Mouse (Mus musculus) hindbrain, embryonic 13.5 days (tissue): ENCODE data around the gene Kbtbd13. TPM values are rescaled to one million over a fixed set of nuclear protein-coding genes. Genes with fewer than 3 reads are reported as not detected.

ENCODE experiments used
- ATAC-seq: fragments of 200-750 bp; cut with Nextera tagmentation; 2 replicates; pipeline ENCODE4 v1.8.0; 2017; ENCODE audit warnings: moderate TSS enrichment; ENCODE audit not compliant: low FRiP score
- H3K27ac ChIP-seq: fragments of 300-500 bp; sonication (generic); 2 replicates; pipeline ENCODE4 v1.5.1; 2015; ENCODE audit warnings: inconsistent platforms, mild to moderate bottlenecking, moderate library complexity
- H3K27me3 ChIP-seq: fragments of 300-500 bp; sonication (generic); 2 replicates; pipeline ENCODE4 v1.6.1; 2015; ENCODE audit warnings: mild to moderate bottlenecking, inconsistent platforms
- H3K36me3 ChIP-seq: fragments of 300-500 bp; sonication (generic); 2 replicates; pipeline ENCODE4 v1.6.1; 2015; ENCODE audit warnings: mild to moderate bottlenecking, inconsistent platforms
- H3K4me1 ChIP-seq: fragments of 300-500 bp; sonication (generic); replicated peaks from 2 replicates; pipeline ENCODE4 v1.6.1; 2015; ENCODE audit warnings: inconsistent platforms
- H3K4me2 ChIP-seq: fragments of 300-500 bp; sonication (generic); 2 replicates; pipeline ENCODE4 v1.6.1; 2015; ENCODE audit warnings: inconsistent platforms, mild to moderate bottlenecking, moderate library complexity
- H3K4me3 ChIP-seq: fragments of 300-500 bp; sonication (generic); 2 replicates; pipeline ENCODE4 v1.5.1; 2015; ENCODE audit warnings: mild to moderate bottlenecking, inconsistent platforms
- H3K9ac ChIP-seq: fragments of 300-500 bp; sonication (generic); 2 replicates; pipeline ENCODE4 v1.6.1; 2015; ENCODE audit warnings: mild to moderate bottlenecking, inconsistent platforms
- H3K9me3 ChIP-seq: fragments of 300-500 bp; sonication (generic); 2 replicates; pipeline ENCODE4 v1.6.1; 2016; ENCODE audit warnings: inconsistent platforms
- WGBS: fragments of 180-500 bp; shearing (Covaris S2); methylation state at CpG from one replicate; pipeline ENCODE4 v1.1.7; 2015; 5-methylcytosine and 5-hydroxymethylcytosine counted together
- polyA plus RNA-seq: library from polyadenylated mRNA; unstranded; fragments of >200 nt; fragmentation: Nextera tagmentation; extraction: Ambion mirVana; gene quantifications from 2 replicates; pipeline ENCODE4 v1.2.1, GENCODE M21; 2015

Kbtbd13 gene
- polyA plus RNA-seq, 1 experiment from 2014 or later = 0.65 TPM

DNA sequence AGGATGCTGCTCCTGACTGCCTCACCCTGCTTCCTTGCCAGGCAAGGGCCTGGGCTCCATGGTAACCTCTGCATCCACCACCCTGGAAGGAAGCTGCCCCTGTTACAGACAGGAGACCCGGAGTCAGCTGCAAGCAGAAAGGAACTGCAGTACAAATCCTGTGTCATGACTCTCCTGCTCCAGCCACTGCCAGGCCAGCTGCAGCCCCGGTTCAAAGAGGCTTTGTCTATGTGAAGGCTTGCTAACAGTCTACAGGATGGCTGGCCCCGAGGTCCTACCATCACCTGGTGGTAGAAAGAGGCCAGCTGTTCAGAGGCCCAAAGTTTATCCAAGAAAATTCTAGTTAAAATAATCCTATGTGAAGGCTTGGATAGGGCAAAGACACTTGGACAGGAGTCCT lies 19.9 kb upstream of the Kbtbd13 start:
- H3K27ac ChIP-seq = no peak overlapping the region
- H3K36me3 ChIP-seq = no peaks in the 10 kb centered on the region
- no peak for ATAC-seq
- no peaks in the 10 kb centered on the region for H3K9me3 ChIP-seq
- H3K4me3 ChIP-seq = no peak overlapping the region
- WGBS = 70% methylated on average over 3 of the region's 3 CpGs
- H3K27me3 ChIP-seq = no peaks in the 10 kb centered on the region
- no peak overlapping the region for H3K4me2 ChIP-seq
- H3K4me1 ChIP-seq = no peaks in the 10 kb centered on the region
- H3K9ac ChIP-seq = no peak overlapping the region

DNA sequence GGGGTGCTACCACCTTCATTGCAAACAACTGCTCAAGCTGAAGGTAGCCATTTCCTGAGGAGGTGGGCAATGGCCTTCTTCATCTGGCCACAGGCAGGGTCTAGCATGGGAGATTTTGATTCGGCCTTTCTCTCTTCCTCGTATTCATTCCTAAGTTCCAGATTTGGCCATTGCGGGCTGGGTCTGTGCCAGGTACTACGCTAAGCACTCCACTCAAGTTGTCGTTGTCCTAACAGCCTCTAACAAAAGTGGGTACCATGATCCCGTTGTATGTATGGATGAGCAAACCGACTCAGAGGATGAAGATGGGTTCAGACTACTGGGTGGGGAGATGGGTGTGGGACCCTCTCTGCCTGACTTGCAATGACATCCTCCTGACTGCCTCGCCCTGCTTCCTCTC lies 18.9 kb upstream of the Kbtbd13 start:
- ATAC-seq = no peak

GRCm38 (mm10) chr9:65408871-65409295 lies 17.4 kb upstream of the Kbtbd13 start:
- ATAC-seq = no peak
- Histone ChIP-seq H3K9ac (no peak overlapping the region), H3K9me3 (no peaks in the 10 kb centered on the region), H3K4me3 (no peak overlapping the region), H3K4me1 (0 out of 2 replicates have a peak, but pooled peaks cover 3% of the 10 kb centered on the region), H3K36me3 (no peaks in the 10 kb centered on the region), H3K27me3 (no peaks in the 10 kb centered on the region), H3K4me2 (no peak overlapping the region), H3K27ac (no peak overlapping the region)
- 69% methylated on average over 5 of the region's 5 CpGs for WGBS

More for the DNA sequence above, 18.9 kb upstream of the Kbtbd13 start:
- Histone ChIP-seq H3K27me3 (no peaks in the 10 kb centered on the region), H3K9ac (no peak overlapping the region), H3K9me3 (no peaks in the 10 kb centered on the region), H3K4me3 (no peak overlapping the region), H3K4me1 (no peaks in the 10 kb centered on the region), H3K4me2 (no peak overlapping the region), H3K27ac (no peak overlapping the region), H3K36me3 (no peaks in the 10 kb centered on the region)
- 96% methylated on average over 8 of the region's 8 CpGs for WGBS

DNA sequence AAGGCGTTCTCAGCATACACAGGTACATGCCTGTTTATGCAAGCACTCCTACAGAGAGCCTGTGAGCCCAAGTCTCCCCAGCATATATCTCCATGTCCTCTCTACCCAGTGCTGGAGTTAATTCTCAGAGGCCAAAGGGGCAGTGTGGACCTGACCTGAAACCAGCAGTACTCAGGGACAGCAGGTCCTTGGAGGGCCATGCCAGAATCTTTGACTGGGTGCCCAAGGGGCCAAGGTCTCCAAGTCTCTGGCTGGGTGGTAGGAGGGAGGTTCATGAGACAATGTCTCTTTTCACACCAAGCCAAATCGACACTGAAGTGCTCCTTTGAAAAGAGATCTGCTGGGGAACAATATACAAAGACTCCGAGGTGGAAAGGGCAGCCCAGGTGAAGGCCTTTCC lies 16.4 kb upstream of the Kbtbd13 start:
- Histone ChIP-seq H3K36me3 (no peaks in the 10 kb centered on the region), H3K9me3 (no peaks in the 10 kb centered on the region), H3K9ac (no peak overlapping the region), H3K4me1 (0 out of 2 replicates have a peak, but pooled peaks cover 3% of the 10 kb centered on the region), H3K4me2 (no peak overlapping the region), H3K4me3 (no peak overlapping the region), H3K27ac (no peak overlapping the region), H3K27me3 (no peaks in the 10 kb centered on the region)
- no peak for ATAC-seq
- WGBS = 74% methylated on average over 3 of the region's 3 CpGs

GRCm38 (mm10) chr9:65407327-65407726 lies 15.9 kb upstream of the Kbtbd13 start:
- 0 out of 2 replicates have a peak, but pooled peaks cover 3% of the 10 kb centered on the region for H3K4me1 ChIP-seq
- H3K27ac ChIP-seq = no peak overlapping the region
- H3K4me3 ChIP-seq = no peak overlapping the region
- no peak overlapping the region for H3K4me2 ChIP-seq
- H3K27me3 ChIP-seq = no peaks in the 10 kb centered on the region
- ATAC-seq = no peak
- H3K9ac ChIP-seq = no peak overlapping the region
- no peaks in the 10 kb centered on the region for H3K9me3 ChIP-seq
- no peaks in the 10 kb centered on the region for H3K36me3 ChIP-seq
- 87% methylated on average over 5 of the region's 5 CpGs for WGBS

DNA sequence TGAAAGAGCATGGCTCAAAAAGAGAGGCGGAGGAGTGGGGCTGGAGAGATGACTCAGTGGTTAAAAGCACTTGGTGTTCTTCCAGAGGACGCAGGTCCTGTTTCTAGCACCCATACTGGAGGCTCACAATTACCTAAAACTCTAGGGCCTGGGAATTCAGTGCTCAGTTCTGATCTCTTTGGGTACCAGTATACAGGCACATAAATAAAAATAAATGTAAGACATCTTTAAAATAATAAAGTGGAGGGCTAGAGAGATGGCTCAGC lies 13.7 kb upstream of the Kbtbd13 start:
- 86% methylated on average over 2 of the region's 2 CpGs for WGBS
- H3K27ac ChIP-seq = no peak overlapping the region
- ATAC-seq = no peak
- no peaks in the 10 kb centered on the region for H3K9me3 ChIP-seq
- H3K4me1 ChIP-seq = 0 out of 2 replicates have a peak, but pooled peaks cover 3% of the 10 kb centered on the region
- H3K27me3 ChIP-seq = no peaks in the 10 kb centered on the region
- H3K9ac ChIP-seq = no peak overlapping the region
- H3K4me2 ChIP-seq = no peak overlapping the region
- H3K4me3 ChIP-seq = no peak overlapping the region
- H3K36me3 ChIP-seq = no peaks in the 10 kb centered on the region

DNA sequence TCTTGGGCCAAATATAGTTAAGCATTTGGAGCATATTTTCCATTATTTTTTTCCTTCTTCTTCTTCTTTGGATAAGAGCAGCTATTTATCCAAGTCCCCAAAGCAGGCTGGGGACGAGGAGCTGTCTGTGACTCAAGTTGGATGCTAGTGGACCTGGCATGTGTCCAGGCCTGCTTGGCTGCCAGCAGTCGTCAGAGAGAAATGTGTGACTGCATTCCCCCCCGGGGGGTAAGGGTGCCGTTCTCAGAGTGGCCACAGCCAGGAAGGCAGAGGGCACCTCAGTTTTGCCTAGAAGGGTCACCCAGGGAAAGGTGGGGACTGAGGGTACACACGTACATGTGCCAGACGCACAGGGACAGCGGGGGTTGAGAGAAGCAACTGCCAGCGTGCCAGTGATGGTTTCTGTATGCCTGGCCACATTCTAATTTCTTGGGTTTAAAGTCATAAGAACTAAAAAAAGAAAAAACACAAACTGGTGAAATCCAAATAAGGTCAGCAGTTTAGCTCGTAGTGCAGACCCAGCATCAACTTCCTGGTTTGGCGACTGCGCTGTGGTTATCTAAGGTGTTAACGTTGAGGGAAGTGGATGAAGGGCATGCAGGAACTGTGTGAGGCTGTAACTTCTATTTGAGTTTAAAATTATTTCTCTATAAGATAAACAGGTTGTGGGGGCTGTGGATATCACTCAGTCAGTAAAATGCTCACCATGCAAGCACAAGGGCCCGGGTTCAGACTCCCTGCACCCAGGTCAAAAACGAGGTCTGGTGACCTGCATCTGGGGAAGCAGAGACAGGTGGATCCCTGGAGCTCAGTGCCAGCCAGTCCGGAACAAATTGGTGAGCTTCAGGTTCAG lies 13.1 kb upstream of the Kbtbd13 start:
- no peak for ATAC-seq
- Histone ChIP-seq H3K4me2 (no peak overlapping the region), H3K9ac (no peak overlapping the region), H3K4me3 (no peak overlapping the region), H3K4me1 (0 out of 2 replicates have a peak, but pooled peaks cover 3% of the 10 kb centered on the region), H3K27me3 (0 out of 2 replicates have a peak, but pooled peaks cover 4% of the 10 kb centered on the region), H3K9me3 (no peaks in the 10 kb centered on the region), H3K27ac (no peak overlapping the region), H3K36me3 (no peaks in the 10 kb centered on the region)
- WGBS = 77% methylated on average over 15 of the region's 15 CpGs

DNA sequence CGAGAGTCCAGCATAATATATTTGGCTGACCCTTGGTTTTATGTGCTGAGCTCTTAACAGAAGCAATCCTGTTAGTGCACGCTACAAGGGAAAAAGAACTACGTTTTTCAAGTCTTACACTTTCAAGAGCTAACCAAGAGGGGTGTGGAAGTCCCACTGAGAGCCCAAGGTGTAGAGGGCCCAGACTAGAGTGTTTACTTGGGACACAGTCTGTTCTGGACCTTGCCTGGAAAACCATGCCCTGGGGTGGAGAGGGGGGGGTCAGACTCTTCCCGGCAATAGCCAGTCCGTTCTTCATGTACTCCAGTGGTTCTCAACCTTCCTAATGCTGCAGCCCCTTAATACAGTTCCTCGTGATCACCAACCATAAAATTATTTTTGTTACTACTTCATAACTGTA lies 8.5 kb upstream of the Kbtbd13 start:
- no peaks in the 10 kb centered on the region for H3K36me3 ChIP-seq
- no peak overlapping the region for H3K27ac ChIP-seq
- H3K27me3 ChIP-seq = 0 out of 2 replicates have a peak, but pooled peaks cover 9% of the 10 kb centered on the region
- 91% methylated on average over 6 of the region's 6 CpGs for whole genome bisulfite sequencing
- H3K9me3 ChIP-seq = no peaks in the 10 kb centered on the region
- H3K4me3 ChIP-seq = no peak overlapping the region
- H3K4me2 ChIP-seq = no peak overlapping the region
- no peak overlapping the region for H3K9ac ChIP-seq
- peaks cover 14% of the 10 kb centered on the region for H3K4me1 ChIP-seq
- no peak for ATAC-seq

- peak; percentile 65 for ATAC-seq
- Histone ChIP-seq H3K4me1 (peaks cover 11% of the 10 kb centered on the region), H3K27me3 (peaks cover 20% of the 10 kb centered on the region), H3K36me3 (no peaks in the 10 kb centered on the region), H3K4me2 (peak within 1 kb of the TSS; percentile 66), H3K27ac (no peak within 1 kb of the TSS), H3K9ac (peak within 1 kb of the TSS; percentile 66), H3K9me3 (no peaks in the 10 kb centered on the region), H3K4me3 (peak within 1 kb of the TSS; percentile 45)
- under 1% methylated on average over 24 of the region's 24 CpGs for WGBS
Measured at GRCm38 (mm10) chr9:65398279-65398678, 6.8 kb upstream of the Kbtbd13 start, which contains the start of gene Rasl12. Gene Rasl12 (plus strand): TSS chr9:65398506.

DNA sequence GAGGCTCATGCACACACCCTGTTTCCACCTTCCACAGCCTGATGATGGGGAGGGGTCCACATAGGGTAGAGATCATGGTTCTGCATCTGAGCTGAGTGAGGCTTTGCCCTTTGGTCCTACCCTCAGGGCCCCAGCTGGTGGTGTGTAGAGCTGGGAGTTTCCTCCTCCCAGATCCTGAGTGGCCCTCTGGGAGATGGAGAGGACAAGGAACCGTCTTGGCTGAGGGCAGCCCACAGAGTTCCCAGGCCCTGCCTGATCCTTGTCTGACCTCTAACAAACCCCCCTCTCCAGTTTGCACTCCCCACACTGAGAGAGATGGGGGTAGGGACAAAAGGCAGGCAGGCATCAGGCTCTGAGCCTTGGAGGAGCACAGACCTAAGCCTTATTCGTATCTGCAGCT lies 2.9 kb upstream of the Kbtbd13 start:
- ATAC-seq = no peak
- Histone ChIP-seq H3K4me2 (no peak overlapping the region), H3K27me3 (peaks cover 52% of the 10 kb centered on the region), H3K4me3 (no peak overlapping the region), H3K36me3 (no peaks in the 10 kb centered on the region), H3K9ac (no peak overlapping the region), H3K4me1 (peaks cover 18% of the 10 kb centered on the region), H3K9me3 (no peaks in the 10 kb centered on the region), H3K27ac (no peak overlapping the region)
- 49% methylated on average over 2 of the region's 2 CpGs for WGBS

GRCm38 (mm10) chr9:65393606-65394005 lies 2.2 kb upstream of the Kbtbd13 start:
- WGBS = 51% methylated on average over 2 of the region's 2 CpGs
- H3K9ac ChIP-seq = no peak overlapping the region
- peaks cover 57% of the 10 kb centered on the region for H3K27me3 ChIP-seq
- H3K4me3 ChIP-seq = no peak overlapping the region
- H3K4me1 ChIP-seq = peaks cover 15% of the 10 kb centered on the region
- no peak overlapping the region for H3K4me2 ChIP-seq
- no peak for ATAC-seq
- H3K27ac ChIP-seq = no peak overlapping the region
- no peaks in the 10 kb centered on the region for H3K9me3 ChIP-seq
- no peaks in the 10 kb centered on the region for H3K36me3 ChIP-seq

DNA sequence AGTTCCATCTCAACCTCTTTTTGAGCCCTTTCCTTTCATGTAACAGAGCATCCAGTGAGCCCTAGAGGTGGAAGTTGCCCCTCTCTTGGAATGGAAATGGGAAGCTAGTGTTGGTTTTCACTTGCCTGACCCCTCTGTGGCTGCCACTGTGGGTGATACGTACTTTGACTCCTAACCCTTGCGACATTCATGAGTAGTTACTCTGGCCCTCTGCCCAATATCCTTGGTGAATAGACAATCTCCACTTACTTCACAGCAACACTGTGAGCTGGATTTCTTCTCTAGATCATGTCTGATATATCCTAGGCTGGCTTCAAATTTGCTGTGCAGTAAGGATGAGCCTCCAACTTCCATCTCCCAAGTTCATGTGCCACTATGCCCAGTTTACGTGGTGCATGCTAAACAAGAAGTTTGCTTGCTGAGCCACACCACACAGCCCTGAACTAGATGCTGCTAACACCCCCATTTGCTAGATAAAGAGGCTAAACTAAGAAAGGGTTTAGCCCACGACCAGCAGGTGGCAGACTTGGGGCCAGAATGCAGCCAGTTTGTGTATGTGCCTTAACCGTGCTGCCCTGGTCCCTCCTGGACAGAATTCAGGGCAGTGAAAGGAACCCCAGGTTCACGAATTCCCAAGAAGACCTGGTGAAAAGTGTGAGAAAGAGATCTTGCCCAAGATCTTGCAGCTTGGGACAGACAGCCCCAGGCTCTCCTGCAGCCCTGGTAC lies 1.3 kb upstream of the Kbtbd13 start:
- 27% methylated on average over 6 of the region's 6 CpGs for WGBS
- Histone ChIP-seq H3K4me1 (peaks cover 7% of the 10 kb centered on the region), H3K9ac (no peak overlapping the region), H3K36me3 (no peaks in the 10 kb centered on the region), H3K4me2 (no peak overlapping the region), H3K4me3 (no peak overlapping the region), H3K9me3 (no peaks in the 10 kb centered on the region), H3K27me3 (peaks cover 60% of the 10 kb centered on the region), H3K27ac (no peak overlapping the region)
- ATAC-seq = no peak
